Mouse (Mus musculus): ENCODE measurements around the gene Grm1.
"Not testable (repeated sequence)": the region's sequence is repeated elsewhere in the genome, so short reads cannot be mapped to it uniquely, and the experiment has no call there.

Gene Grm1

DNA sequence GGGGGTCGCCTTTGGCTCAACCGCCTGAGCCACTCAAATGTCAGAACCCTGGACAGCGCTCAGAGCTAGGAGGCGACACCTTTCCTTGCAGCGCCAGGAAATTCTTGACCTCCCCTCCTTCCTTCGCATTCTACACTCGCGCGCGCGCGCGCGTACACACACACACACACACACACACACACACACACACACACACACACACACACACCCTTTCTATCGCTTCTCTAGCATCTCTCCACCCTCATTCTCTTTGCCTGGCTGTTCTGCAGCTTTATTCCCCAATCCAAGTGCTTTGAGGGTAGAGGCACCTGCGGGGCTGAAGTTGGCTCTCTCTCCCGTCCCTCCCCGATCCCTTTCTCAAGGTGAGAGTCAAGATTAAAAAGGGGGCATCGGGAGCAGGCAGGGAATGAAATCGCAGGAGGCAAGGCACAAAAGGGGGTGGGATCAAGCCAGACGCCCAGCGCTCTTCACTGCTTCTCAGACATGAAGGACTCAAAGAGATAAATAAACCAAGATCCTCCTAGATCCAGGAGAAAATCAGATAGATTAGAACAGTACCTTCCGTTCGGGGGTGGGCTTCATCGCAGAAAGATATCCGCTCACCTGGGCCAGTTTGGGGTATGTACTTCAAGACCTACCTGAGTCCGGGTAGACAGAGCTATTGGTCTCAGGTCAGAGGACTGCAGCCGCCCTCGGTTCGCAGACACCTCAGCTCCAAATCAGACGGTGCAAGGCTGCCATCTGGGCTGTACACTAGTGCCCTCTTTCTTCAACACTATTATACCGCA, at the start of gene Grm1:
Gene Grm1, minus strand, starts transcription at position 746 of the 788 bp plus-strand sequence.
- peak; percentile 23 for DNase-seq

DNA sequence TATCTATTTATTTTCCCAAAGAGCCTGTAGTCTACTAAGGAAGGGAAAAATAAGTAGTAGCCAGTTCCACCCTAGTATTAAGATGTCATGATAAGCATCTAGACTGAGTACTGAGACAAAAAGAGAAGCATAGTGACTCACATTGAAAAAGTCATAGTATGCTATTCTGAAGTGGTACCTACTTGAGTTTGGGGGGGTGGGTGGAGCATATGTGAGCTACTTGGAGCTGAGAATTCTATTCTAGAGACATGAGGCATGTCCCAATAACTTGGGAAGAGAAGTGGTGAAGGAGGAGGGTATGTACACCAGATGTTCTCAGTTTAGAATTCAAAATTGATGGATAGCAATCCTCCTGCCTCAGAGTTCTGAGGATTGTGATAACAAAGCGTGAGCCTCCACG, 39.6 kb upstream of the Grm1 start:
- DNase-seq = no peak

GRCm38 (mm10) chr10:11098475-11099044, 16.4 kb upstream of the Grm1 start:
- no peak for DNase-seq

DNA sequence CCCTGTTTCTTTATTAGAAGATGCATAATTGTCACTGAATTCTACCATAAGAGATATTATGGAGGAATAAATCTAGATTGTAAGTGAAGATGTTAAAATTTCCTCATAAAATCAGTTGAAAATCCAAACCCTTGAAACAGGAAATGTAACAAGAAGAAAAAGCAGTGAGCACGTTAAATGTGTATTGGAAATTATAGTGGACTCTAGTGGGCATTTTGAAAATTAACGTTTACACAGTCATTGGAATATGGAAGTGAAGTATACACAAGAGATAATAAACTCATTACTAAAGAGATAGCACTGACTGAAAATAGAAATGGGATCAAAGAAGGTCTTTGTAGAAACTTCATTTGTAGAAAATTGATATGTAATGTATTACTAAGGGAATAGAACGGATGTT, 4.2 kb upstream of the Grm1 start:
- no peak for DNase-seq

GRCm38 (mm10) chr10:11080725-11081610, 1.2 kb downstream of the Grm1 start:
- no peak for DNase-seq

DNA sequence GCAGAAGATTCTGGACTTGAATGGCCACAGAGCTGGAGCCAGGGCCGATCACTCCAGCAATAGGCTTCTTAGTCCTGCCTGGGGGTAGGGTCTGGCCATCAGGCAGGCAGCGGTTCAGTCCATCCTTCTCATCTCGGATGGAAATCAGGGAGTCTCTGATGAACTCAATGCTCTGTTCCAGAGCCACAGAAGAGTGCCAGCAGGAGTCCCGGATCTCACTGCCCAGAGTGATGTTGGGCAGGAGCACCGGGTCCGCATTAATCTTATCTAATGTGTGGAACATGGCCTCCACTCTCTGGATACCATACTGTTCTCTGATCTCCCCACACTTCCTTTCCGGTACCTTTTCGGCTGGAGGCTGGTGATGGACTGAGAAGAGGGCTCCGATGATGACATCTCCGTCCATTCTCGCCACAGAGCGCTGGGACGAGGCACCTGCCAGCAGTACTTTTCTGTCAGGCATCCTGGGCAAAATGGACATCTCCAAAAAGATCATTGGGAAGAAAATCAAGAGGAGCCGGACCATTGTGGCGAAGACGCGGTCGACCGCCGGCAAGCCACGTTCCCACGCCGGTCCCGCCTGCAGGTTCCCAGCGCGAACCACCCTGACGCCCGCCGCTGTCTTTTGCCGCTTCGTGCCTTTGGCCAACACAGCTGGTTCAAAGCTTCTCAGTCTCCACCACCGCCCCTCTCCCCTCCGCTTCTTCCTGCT, 2.0 kb downstream of the Grm1 start:
- no peak for DNase-seq

GRCm38 (mm10) chr10:11079506-11079905, 2.6 kb downstream of the Grm1 start:
- no peak for DNase-seq

DNA sequence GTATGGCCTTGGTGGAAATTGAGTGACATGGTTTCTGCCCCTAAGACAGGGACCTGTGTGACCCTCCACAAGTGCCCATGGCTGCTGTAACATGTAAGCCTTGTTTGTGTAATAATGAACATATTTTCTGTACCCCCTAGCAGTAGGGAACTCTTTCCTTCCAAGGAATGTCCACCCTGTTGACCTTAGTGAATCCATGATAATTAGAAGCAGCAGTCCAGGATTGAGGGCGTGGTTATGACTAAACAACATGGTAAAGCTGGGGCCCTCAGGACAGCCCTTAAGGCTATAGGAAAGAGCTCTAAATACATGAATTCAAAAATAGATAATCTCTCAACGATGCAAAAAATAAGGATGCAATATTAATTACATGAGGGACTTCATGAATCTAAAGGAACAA, 17.0 kb downstream of the Grm1 start:
- no peak for DNase-seq

GRCm38 (mm10) chr10:11061318-11062071, 20.7 kb downstream of the Grm1 start:
- no peak for DNase-seq

DNA sequence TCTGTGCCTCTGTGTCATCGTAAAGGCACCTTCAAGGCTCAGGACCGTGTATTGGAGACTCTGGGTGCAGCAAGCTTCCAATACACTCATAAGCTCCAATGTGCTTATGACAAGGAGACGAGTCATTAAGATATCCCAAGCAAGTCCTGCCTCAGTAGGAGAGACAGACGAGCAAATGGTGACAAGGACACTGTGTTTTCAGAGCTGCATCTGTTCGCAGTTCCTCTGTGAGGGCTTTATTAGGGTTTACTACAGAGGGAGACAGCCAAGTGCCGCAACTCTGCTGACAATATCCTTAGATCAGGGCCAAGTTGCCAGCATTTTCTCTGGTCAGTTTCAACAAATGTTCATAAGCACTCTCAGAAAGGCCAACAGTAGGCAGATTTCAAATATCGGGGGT, 32.8 kb downstream of the Grm1 start:
- no peak for DNase-seq

DNA sequence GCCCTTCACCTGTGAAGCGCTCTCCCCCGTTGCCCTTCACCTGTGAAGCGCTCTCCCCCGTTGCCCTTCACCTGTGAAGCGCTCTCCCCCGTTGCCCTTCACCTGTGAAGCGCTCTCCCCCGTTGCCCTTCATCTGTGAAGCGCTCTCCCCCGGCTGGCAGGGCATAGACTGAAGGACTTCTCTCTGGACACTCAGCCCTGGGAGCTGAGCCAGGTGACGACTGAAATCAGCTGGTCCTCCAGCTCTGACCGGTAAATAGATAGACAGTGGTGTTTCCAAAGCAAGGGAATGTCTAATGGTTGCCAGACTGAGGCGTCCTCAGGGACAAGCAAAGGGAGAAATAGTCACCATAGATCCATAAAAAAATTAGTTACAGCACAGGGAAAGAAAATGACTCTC, 36.7 kb downstream of the Grm1 start:
- DNase-seq = not testable (repeated sequence)

- DNase-seq = no peak
Observed at GRCm38 (mm10) chr10:11044455-11045106, 37.6 kb downstream of the Grm1 start.

DNA sequence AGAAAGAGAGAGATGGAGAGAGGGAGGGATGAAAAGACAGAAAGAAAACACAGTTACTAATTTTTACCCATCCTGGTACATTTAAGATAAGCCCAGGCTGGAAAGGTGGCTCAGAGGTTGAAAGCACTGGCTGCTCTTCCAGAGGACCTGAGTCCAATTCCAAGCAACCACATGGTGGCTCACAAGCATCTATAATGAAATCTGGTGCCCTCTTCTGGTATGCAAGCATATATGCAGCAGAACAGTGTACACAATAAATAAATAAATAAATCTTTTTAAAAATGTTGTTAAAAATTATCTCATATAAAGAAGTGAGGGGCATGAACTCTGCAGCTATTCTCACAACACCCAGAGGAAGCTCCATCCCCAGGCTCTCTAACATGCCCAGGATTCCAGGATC, 42.8 kb downstream of the Grm1 start:
- DNase-seq = no peak

DNA sequence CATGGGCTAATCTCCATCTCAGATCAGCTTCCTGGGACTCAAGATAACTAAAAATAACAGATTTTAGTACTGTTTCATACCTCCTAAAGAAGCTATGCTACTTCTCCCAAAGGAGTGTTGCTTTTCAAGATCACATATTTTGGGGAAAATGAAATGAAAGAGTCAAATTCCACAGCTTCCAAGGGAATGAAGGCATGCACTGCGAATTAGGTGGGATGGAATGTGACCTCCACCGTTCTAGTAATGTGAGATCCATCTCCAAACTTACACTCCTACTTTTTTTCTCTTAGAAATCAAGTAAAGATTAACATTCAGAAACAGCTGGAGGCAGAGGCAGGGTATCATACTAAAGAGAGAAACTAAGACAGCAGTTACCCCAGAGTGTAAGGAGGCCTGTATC, 49.9 kb downstream of the Grm1 start:
- no peak for DNase-seq

GRCm38 (mm10) chr10:11025764-11026518, 56.2 kb downstream of the Grm1 start:
- DNase-seq = no peak

- DNase-seq = no peak
Observed at GRCm38 (mm10) chr10:11018970-11019531, 63.1 kb downstream of the Grm1 start.

GRCm38 (mm10) chr10:11013653-11014052, 68.5 kb downstream of the Grm1 start:
- DNase-seq = no peak

- DNase-seq = no peak
Observed at GRCm38 (mm10) chr10:10996766-10997165, 85.4 kb downstream of the Grm1 start.

GRCm38 (mm10) chr10:10991708-10992107, 90.4 kb downstream of the Grm1 start:
- no peak for DNase-seq

- no peak for DNase-seq
Observed at GRCm38 (mm10) chr10:10971311-10971710, 110.8 kb downstream of the Grm1 start.

Measured in thymus, postnatal 4 days (tissue).